Mouse (Mus musculus): ENCODE results near the gene Unk. TPM values are rescaled to one million over a fixed set of nuclear protein-coding genes. Genes with fewer than 3 reads are reported as not detected.

Gene Unk
- polyA plus RNA-seq (2012; rRNA removed) = 63.2 and 87.9 TPM in 2 replicates

GRCm38 (mm10) chr11:116030088-116030897 is at the start of gene Unk:
TSS of gene Unk (plus strand) at chr11:116030322.

GRCm38 (mm10) chr11:116012262-116012947 is 17.7 kb upstream of the Unk start, which contains the start of gene Galk1:
TSS of gene Galk1 (minus strand) at chr11:116012719.

GRCm38 (mm10) chr11:116027756-116028155 is 2.4 kb upstream of the Unk start, which contains the start of gene H3f3b:
TSS of gene H3f3b (minus strand) at chr11:116027962.

GRCm38 (mm10) chr11:116077446-116078204 is 47.5 kb downstream of the Unk start, which contains the start of gene Unc13d:
TSS of gene Unc13d (minus strand) at chr11:116077961.

GRCm38 (mm10) chr11:116086258-116087193 is 56.4 kb downstream of the Unk start, which contains the start of gene Wbp2:
TSS of gene Wbp2 (minus strand) at chr11:116086995.

Other genes starting within 250 kb of the Unk start
- gene Caskin2, start 216.7 kb upstream of the Unk start, polyA plus RNA-seq (2012; rRNA removed) = 60.9 and 66.5 TPM in 2 replicates
- gene Tsen54, start 215.6 kb upstream of the Unk start, polyA plus RNA-seq (2012; rRNA removed) = 57.5 and 75.8 TPM in 2 replicates
- gene Llgl2, start 206.3 kb upstream of the Unk start, polyA plus RNA-seq (2012; rRNA removed) = 56.8 and 75.3 TPM in 2 replicates
- gene Myo15b, start 171.9 kb upstream of the Unk start, polyA plus RNA-seq (2012; rRNA removed) = 7.9 TPM in 2 replicates
- gene Smim5, start 130.4 kb upstream of the Unk start, polyA plus RNA-seq (2012; rRNA removed) = 11.2 and 12.7 TPM in 2 replicates
- 0.61 and 0.83 TPM in 2 replicates for gene Smim6, start 118.3 kb upstream of the Unk start, polyA plus RNA-seq (2012; rRNA removed)
- 48.2 and 49.0 TPM in 2 replicates for gene Sap30bp, start 97.0 kb upstream of the Unk start, polyA plus RNA-seq (2012; rRNA removed)
- gene Recql5, start 96.8 kb upstream of the Unk start, polyA plus RNA-seq (2012; rRNA removed) = 20.5 and 28.0 TPM in 2 replicates
- 14.6 and 16.3 TPM in 2 replicates for gene Itgb4, start 55.6 kb upstream of the Unk start, polyA plus RNA-seq (2012; rRNA removed)
- 122 and 133 TPM in 2 replicates for gene Galk1, start 17.6 kb upstream of the Unk start, polyA plus RNA-seq (2012; rRNA removed)
- 164 and 167 TPM in 2 replicates for gene H3f3b, start 2.4 kb upstream of the Unk start, polyA plus RNA-seq (2012; rRNA removed)
- 17.8 and 23.6 TPM in 2 replicates for gene Unc13d, start 47.6 kb downstream of the Unk start, polyA plus RNA-seq (2012; rRNA removed)
- 238 and 344 TPM in 2 replicates for gene Wbp2, start 56.7 kb downstream of the Unk start, polyA plus RNA-seq (2012; rRNA removed)
- gene Trim47, start 96.9 kb downstream of the Unk start, polyA plus RNA-seq (2012; rRNA removed) = 72.1 and 83.3 TPM in 2 replicates
- gene Trim65, start 100.8 kb downstream of the Unk start, polyA plus RNA-seq (2012; rRNA removed) = 16.1 and 17.8 TPM in 2 replicates
- gene Mrpl38, start 108.5 kb downstream of the Unk start, polyA plus RNA-seq (2012; rRNA removed) = 50.6 and 52.5 TPM in 2 replicates
- gene Fbf1, start 137.8 kb downstream of the Unk start, polyA plus RNA-seq (2012; rRNA removed) = 40.9 and 43.2 TPM in 2 replicates
- gene Ten1, start 168.5 kb downstream of the Unk start, polyA plus RNA-seq (2012; rRNA removed) = 27.9 and 37.2 TPM in 2 replicates
- 31.6 and 41.8 TPM in 2 replicates for gene Acox1, start 168.7 kb downstream of the Unk start, polyA plus RNA-seq (2012; rRNA removed)
- 2.8 and 3.7 TPM in 2 replicates for gene Evpl, start 207.8 kb downstream of the Unk start, polyA plus RNA-seq (2012; rRNA removed)
- 51.8 and 68.0 TPM in 2 replicates for gene Srp68, start 243.9 kb downstream of the Unk start, polyA plus RNA-seq (2012; rRNA removed)

Measured in ovary, adult 2 months (tissue).